Mouse (Mus musculus) heart, adult 11 months (tissue): ENCODE measurements around the gene Kcne4.
A peak's percentile ranks its signal among the peaks of the same experiment; 100 is the strongest.
"Not testable (repeated sequence)": the region's sequence is repeated elsewhere in the genome, so short reads cannot be mapped to it uniquely, and the experiment has no call there.

Source experiments
- DNase-seq: peaks from one replicate; pipeline ENCODE4 v3.0.0; 2022

The Kcne4 gene

DNA sequence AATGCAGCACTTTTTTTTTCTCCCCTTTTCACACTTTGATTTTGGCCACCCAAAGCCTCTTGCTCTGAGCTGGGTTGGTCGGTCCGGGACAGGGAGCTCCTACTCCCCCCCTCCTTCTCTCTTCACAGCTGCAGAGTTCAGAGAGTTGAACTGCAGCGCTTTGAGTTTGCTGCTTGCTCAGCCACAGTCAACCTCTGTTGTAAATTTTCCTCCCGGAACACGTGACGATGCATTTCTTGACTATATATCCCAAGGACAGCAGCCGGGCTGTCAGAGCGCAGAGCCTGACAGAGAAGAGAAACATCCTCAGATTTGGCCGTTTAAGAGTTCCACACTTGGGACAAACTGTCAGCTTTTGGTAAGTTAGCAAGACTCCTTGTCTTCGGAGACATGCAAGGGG, at the start of gene Kcne4:
Kcne4 (plus strand) TSS at position 120 of the 400 bp plus-strand sequence.
- peak; percentile 94 for DNase-seq

GRCm38 (mm10) chr1:78781899-78782298, 34.7 kb upstream of the Kcne4 start:
- DNase-seq = no peak

GRCm38 (mm10) chr1:78784936-78785335, 31.6 kb upstream of the Kcne4 start:
- DNase-seq = not testable (repeated sequence)

DNA sequence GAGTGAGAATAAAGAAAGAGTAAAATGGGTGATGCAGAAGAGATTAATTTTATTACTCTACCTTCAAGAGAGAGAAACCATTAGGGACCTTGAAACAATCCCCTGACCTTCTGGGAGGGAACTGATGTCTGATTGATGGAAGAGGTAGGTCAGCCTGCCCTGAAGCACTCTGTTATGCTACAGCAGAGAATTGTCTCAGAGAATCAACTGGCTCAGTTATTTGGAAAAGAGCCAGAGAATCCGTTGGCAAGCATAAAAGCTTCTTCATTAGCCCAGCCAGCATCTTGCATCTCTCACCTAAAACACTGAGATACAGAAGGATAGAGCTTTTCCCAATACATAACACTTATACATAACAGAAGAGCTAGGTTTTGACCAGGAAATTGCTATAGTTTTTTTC, 26.8 kb upstream of the Kcne4 start:
- DNase-seq = no peak

GRCm38 (mm10) chr1:78807428-78807827, 9.1 kb upstream of the Kcne4 start:
- DNase-seq = no peak

- DNase-seq = peak; percentile 92
These were observed 6.7 kb upstream of the Kcne4 start for GRCm38 (mm10) chr1:78809819-78810218.

GRCm38 (mm10) chr1:78810904-78811303, 5.7 kb upstream of the Kcne4 start:
- no peak for DNase-seq

DNA sequence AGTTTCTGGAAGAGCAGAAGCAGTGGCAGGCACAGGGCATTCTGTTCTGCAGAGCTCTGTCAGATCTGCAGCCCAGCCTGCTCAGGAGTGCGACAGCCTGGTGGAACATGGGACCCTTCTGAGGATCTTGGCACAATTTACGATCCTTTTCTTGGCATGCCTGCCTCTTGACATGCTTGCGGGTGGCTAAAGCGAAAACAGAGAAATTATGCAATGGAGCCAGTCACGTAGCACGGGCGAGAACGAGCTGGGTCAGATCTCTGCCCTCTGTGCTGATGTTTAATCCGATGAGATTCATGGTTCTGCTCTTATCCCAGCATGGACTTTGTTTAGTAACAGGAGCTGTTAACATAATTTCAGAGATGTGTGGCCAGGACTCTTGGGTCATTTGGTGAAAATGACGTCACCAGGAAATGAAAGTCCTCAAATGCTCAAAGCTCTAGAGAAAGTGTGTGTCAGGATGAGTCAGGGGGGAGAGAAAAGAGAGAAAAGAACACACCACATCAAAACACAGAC, 4.5 kb upstream of the Kcne4 start:
- peak; percentile 91 for DNase-seq

DNA sequence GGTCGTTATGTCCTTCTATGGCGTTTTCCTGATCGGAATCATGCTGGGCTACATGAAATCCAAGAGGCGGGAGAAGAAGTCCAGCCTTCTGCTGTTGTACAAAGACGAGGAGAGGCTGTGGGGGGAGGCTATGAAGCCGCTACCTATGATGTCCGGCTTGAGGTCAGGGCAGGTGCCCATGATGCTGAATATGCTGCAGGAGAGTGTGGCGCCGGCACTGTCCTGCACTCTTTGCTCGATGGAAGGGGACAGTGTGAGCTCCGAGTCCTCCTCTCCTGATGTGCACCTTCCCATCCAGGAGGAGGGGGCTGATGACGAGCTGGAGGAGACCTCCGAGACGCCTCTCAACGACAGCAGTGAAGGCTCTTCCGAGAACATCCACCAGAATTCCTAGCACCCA, 1.2 kb downstream of the Kcne4 start:
- peak; percentile 87 for DNase-seq

DNA sequence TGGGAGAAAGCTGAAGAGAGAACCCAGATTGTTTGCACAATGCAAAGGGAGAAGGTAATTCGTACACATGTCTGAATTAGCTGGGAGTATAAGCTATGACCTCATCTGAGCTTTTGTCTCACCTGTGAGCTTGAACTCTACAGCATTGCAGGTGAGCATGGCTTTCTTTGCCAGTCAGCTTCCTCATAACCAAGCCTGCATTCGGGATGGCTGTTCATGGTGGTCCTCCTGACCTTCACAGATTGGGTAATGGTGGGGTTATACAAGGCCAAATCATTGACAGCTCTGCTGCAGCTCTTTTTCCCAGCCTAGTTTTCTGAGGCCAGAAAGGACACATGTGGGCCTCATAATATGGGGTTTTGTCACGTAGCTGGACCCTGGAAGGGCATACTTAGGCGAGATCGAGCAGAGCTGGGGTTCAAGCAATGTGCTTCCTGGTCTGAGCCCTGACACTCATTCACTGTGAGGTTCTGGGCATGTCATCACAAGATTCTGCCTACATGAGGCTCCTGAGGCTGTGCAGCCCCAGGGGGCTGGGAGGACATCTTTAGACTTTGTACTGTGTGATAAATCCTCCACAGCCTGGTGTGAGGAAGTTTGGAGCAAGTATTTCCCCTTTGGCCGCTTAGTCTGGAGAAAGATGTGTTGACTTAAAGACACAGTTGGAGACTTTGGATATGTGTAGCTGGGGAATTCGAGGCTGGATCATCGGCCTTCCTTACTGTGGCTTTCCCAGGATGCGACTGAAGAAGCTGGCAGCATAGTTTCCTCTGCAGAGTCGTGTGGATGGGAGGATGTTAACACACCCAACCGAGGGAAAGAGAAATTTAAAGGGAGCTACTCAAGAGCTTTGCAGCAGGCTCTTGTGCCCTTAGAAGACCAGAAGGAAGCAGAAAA, 2.3 kb downstream of the Kcne4 start:
- DNase-seq = peak; percentile 95

DNA sequence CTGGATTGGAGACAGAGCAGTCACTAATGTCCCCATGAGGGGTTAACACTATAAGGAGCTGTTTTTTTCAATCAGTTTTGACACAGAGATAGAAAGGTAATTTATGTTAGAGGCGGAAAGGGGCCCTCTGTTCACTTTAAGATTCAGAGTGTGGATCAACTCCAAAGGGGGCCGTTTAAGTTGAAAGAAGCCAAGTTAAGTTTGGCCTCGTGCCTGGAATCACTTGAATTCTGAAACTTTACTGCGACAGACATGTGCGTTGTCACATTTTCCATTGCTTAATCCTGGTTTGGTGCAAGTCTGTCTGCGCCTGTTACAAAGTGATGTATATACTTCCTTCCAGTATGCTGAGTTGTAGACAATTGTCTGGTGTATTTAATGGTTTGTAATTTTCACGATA, 3.0 kb downstream of the Kcne4 start:
- peak; percentile 96 for DNase-seq

DNA sequence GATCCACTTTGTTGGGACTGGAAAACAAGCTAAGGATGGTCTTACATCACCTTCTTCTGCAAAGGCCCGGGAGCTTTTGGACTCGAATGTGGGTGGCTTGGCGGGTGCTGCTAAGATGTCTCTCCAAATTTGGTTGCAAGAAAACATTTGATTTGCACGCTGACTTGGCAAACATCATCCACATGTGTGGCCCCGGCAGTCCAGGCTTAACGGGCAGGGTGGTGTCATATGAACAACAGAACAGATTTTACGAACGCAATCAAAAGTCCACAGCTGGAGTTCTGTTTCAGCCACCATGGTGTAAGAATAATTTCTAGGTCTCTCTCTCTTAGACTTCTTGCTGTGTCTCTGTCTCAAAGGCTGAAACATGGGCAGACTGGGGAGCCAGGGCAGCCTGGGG, 3.6 kb downstream of the Kcne4 start:
- peak; percentile 97 for DNase-seq

DNA sequence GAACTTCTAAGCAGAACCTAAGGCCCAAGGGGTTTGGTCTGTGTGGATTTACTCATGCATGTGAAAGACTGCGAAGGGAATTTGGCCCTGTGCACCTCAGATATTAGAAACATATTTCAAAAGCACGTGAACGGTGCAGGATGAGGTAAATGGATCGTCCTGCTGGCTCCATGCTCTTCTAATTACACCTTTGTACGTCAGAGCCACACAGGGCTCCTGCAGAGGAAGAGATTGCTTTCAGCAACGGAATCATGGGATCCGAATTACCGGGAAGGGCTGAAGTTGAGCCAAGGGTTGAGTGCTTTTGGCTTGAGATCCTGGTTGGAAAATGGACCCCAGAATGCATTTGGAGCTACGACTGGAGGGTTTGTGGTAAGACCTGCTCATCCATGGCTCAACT, 4.6 kb downstream of the Kcne4 start:
- DNase-seq = peak; percentile 92

GRCm38 (mm10) chr1:78821733-78822430, 5.3 kb downstream of the Kcne4 start:
- DNase-seq = peak; percentile 93

DNA sequence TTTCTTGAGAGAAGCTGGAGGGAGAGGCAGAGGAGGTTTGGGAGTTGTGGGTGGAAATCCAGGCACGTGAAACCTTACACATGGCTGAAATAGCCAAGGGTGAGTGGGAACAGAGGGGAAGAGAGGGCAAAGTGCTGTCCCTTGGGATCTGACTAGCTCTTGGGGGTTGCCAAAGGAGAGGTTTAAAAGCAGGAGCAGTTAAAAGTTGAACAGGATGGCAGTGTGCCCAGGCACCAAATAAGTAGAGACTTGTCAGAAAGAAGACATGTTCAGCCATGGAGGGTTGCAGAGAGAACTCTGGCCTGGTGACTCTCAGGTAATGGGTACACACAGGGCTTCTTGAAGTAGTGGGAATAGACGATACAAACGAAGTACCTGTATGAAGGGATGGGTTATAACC, 8.7 kb downstream of the Kcne4 start:
- no peak for DNase-seq

- DNase-seq = peak; percentile 43
These were observed 21.9 kb downstream of the Kcne4 start for GRCm38 (mm10) chr1:78838468-78838867.

DNA sequence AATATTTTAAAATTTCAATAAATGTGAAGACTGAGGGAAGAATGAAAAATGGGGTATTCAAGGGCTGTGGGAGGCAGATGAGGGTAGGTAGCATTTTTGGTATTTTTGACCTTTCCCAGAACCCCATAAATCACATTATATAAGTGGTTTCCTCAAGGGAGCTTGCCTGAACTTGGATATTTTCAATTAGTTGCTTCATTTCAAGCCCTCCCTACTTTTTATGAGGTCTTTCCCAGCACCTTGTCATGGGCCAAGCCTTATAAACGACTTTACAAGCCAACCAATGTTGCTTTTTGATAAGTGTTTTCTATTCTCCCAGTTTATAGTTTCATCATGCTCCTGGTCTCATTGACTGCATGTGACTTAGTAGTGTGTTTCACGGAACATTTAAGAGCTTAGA, 24.2 kb downstream of the Kcne4 start:
- DNase-seq = no peak

DNA sequence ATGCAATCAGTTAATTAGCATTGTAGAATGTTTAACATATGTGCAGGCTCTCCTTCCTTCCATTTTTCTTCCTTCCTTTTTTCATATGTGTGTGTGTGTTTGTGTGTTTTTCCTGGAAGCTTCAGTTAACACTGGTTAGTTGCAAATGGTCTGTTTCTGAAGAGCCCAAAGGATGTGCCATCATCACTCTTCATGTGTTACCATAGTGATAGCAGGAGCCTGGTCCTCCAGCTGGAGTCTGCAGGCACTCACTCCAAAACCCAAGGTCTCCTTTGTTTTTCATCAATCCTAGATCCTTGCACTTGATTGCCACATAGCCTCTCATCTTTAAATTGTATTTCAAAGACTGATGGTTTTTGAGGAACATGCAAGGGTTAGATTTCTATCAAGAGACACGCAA, 29.1 kb downstream of the Kcne4 start:
- DNase-seq = peak; percentile 4

- peak; percentile 91 for DNase-seq
These were observed 29.9 kb downstream of the Kcne4 start for GRCm38 (mm10) chr1:78846471-78846870.

DNA sequence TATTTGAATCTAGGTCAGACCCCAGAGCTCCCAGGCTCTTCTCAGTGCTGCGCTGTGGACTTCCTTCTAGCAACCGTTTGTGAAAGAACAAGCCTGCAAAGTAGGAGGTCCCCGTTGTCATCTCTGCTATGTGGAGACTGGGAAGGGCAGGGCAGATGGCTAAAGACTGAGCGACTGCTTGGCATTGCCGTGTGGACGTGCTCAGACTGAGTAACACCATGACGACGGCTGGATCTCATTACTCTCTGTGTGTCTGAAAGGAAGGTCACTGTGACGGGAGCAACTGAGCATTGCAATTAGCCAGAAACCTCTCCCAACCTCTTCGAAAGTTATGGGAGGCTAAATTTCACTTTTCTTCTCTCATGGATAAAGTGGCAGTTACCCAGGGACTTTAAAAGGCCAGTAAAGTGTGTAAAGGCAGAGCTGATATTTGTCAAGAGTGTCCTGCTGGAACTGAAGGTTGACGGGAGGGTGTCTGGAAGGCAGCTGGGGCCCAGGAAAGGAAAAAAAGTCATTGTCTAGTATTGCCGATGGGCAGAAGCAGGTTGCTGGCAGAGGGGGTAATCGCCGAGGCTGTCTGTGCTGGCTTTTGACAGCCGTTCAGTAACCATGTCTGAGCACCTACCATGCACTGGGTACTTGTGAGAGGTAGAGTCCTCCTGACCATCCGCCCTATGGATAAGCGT, 36.0 kb downstream of the Kcne4 start:
- peak; percentile 92 for DNase-seq

DNA sequence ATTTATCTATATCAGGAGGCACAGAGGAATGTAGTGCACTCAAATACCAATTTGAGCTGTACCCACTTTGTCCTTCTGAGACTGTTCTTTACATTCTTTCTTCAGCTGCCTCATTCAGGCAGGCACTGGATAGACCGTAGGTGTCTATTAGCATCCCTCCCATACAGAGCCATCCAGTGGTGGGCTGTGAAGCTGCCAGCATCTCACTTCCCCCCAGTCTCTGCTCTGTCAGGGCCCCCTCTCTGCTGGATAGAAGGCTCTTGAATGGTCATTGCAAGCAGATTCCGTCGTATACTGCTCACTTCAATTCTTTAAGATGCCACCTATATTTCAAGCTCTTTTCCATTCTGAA, 36.5 kb downstream of the Kcne4 start:
- no peak for DNase-seq

DNA sequence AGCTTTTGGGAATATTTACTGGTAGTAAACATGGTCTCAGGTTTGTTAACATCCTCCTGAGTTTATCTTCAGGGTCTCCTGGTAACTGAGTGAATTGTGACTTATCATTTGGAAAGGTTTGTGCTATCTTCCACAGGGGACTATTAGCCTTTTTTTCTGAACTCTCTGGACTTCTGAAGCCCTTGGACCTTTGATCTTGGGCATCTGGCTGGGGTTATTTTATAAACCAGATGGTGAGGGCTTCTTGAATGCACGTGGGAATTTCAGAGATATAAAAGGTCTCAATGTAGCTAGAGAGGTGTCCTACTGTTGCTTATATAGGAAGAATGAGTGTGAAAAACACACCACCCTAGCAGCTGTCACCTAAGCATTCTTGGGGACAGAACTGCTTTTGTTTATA, 37.7 kb downstream of the Kcne4 start:
- no peak for DNase-seq

GRCm38 (mm10) chr1:78859573-78859972, 43.0 kb downstream of the Kcne4 start:
- DNase-seq = peak; percentile 86
